Mouse (Mus musculus) spleen, postnatal 4 days (tissue): Measurements from ENCODE around the gene Mthfsl.
A peak's percentile ranks its signal among the peaks of the same experiment; 100 is the strongest.
"Not testable (repeated sequence)": the region's sequence is repeated elsewhere in the genome, so short reads cannot be mapped to it uniquely, and the experiment has no call there.

Source experiments
- DNase-seq, 2 experiments: peaks; one replicate each; pipeline ENCODE4 v3.0.0; 2022; ENCODE audit warnings: low spot score in 2 of 2

The Mthfsl gene

DNA sequence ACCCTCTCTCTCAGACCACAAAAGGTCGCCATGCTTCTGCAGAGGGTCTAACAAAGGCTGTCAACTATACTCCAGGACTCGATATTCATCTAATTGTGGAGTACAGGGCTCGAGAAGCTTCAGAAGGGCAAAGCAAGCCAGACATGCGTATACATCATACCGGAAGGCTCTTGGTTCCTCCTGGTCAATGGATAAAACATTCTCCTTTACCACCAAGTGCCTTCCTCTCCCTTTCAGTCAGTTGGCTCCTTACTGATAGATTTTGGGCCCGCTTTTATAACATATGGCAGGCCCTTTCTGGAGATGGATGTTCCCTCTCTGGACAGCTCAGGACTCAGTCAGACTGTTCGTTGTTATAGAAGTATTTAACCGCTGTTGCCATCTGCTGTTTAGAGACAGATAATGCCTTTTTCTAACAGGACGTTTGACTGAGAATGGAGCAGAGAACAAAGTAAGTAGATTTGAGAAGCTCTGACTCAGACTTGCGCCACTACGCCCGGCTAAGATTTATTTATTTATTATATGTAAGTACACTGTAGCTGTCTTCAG is at the start of gene Mthfsl:
Gene Mthfsl (minus strand): TSS at position 308 of the 549 bp plus-strand sequence.
- DNase-seq: not testable (repeated sequence)

DNA sequence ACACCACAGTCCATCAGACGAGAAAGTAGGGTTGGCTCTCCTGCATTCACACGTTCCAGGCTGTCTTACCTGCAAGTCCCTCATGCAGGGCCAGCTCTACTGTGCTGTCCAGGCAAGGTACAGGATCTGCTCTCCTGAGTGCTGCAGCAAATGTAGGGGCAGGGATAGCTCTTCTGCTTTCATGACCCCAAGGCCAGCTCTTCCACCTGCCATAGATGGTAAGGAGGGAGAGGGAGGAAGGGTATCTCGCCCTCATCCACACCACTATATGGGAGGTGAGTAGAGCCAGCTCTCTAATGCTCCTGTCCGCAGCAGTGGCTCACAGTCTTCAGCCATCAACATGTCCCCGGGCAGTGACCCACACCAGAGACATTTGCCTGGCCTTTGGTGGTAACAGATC is 49.4 kb upstream of the Mthfsl start:
- peak in 1 of 2 experiments; percentile 61 for DNase-seq

DNA sequence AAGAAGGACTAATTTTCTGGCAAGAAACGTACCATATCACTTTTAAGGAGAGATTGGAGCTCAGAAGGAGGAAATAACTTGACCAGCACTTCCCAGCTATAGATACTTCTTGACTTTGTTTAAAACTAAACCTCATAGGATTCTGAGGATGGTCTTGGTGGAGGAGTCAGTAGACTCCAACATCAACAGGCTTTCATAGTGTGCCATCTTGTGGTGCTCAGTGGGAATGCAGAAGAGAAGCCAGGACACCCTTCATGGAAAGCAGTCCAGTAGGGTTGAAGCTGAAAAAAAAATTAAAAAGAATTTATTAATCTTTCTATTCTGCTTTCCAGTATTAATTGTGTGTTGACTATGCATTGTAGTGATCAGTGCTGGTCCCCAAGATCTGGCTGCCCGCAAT is 26.6 kb upstream of the Mthfsl start:
- DNase-seq: not testable (repeated sequence)

DNA sequence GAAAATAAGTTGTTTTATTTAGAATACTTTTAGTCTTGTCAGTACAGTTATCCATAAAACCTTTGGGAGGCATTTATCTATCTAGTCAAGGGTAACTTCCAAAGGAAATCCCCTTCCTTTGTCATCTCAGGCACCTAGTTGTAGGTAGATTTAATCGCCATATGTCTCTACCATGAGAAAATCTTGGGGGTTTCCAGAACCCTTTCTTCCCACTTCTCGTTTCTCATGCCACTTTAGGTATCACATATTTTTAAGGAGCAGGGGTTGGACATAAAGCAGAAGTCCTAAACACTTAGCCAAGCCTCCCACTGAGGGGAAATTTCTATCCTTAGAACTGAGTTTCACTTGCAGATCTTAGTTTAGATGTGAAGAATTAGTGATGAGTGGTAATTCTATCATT is 25.9 kb upstream of the Mthfsl start:
- DNase-seq: not testable (repeated sequence)

DNA sequence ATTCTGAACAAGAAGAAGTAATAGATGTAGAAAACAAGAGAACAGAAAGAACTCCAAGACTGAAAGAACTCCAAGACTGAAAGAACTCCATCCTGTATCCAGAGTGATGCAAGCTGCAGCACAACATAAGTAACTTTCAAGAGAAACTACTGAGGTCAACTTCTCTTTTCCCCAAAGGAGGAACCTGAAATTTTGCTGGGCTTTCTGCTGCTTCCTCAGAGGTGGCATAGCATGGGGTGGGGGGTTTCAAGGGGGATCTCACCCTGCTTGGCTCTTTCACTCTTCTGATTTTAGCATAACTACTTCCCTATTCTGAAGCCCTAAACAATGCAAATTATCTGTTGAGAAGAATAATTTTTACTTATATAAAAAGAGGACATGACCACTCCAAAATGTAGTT is 15.2 kb upstream of the Mthfsl start:
- not testable (repeated sequence) for DNase-seq

DNA sequence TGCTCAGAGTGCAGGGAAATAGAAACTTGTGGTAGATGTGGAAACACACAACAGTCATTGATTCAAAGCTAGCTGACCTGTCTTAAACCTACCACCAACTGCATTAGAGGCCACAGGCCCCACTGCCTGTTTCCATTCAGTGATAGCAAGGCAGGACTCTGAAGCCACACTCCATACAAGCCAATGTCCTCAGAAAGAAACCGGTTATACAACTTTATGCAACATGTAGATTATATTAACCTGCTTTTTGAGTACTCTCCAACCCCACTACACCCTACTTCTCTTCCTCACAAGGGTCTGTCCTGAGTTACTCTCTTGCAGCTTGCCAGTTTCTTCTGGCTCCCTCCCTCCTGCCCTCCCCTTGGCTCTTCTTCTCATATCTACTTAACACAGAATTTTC is 13.1 kb upstream of the Mthfsl start:
- DNase-seq: not testable (repeated sequence)

DNA sequence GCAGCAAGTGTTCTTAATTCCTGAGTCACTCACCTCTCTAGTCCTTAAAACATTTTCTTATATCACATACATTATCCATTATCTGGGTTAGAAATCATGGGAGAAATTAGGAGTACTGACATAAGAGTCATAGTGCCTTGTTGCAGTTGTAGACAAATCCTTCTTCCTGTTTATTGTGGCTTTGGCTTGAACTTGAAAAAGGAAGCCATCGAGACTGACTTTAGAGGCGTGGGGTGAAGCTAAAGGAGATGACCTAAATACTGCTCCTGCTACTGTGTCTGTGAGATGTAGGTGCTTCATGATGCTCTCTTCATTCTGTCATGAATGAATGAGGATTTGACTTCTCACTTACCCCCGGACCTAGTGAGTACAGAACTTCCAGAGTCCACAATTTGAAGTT is 12.2 kb upstream of the Mthfsl start:
- DNase-seq: not testable (repeated sequence)

DNA sequence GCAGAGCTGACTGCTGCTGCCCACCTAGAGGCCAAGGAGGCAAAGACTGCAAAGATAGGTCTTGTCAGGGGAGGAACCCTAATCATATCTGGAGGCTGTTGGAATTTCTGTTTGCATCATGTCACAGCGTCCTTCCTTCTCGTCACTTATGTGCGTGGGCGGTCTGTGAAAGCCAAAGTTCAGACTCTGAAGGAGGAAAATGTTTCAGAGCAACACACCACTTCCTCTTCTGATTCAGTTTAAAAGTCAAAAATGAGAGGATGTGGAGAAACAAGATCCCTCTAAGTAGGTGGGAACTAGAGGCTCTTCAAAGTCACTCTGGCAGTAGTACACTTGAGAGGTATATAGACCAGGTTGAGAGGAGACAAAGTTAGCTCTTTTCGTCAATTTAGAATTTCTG is 11.6 kb upstream of the Mthfsl start, which contains the start of gene Bcl2a1d:
Gene Bcl2a1d (minus strand): TSS at position 187 of the 400 bp plus-strand sequence.
- DNase-seq: not testable (repeated sequence)

DNA sequence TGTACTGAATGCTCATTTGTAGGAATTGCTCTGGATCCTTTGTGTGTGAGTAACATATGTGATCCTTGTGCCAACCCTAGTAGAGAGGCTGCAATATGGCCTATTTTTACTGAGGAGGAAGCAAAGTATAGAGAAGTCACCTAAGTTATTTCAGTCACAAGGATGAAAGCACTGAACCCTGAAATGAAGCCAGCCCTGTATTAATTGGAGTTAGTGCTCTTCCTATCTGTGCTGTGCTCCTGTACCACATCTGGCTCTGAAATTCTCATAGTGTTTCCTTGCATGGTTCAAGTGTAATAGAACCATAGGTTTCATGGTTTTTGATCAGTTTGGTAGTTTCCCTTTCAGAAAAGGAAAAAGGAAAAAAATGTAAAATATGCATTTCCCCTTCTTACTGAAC is 8.2 kb upstream of the Mthfsl start:
- DNase-seq: not testable (repeated sequence)

DNA sequence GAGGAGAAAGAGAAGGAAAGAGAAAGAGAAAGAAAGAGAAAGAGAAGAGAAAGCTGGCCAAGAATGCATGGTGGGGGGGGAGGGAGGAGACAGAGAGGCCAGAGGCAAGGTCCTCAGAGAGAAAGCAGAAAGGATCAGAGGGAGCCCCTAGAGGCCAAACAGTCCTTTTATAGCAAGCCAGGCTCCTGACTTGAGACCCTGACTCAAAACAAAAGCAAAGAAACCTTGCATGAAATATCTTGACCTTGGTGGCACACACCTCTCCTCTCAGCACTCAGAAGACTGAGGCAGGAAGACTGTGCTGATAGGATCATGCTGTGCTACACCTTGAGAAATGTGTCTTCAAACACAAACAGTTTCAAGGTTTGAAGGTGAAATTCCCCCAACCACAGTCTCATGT is 1.5 kb upstream of the Mthfsl start:
- not testable (repeated sequence) for DNase-seq

DNA sequence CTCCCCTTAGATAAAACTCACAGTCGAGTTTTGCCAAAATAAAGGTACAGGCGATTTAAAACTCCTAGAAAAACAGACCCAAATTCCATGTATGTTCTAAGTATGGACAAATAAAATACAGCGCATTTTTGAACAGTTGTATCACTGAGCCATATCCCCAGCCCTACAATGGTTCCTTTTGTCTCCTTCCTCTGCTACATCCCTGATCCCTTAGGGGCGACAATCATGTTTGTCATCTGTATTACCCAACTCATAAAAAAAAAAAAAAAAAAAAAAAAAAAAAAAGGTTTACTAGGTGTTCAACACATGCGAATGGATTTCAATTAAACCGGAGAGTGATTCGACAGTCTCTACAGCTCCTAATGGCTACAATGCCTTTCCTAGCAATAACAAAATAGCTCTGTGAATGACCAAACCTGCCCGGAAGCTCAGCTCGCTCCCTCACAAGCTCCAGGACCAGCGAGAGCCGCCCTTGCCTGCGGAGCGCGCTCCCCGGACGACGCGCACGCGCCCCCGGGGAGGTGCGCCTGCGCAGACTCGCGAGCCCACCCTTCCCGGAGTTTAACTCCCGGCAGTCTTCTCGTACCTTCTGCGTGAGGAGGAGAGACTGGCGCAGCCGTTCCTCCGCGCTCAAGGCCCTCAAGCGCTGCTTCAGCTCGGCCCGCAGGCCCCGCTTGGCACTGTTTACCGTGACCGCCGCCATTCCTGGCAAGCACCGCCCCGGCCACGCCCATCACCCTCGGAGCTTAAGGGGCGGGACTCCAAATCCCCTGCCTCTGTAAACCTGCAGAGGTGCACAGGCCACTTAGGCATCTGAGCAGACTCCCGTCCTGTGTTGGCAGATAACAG is 799 bp downstream of the Mthfsl start:
- not testable (repeated sequence) for DNase-seq

DNA sequence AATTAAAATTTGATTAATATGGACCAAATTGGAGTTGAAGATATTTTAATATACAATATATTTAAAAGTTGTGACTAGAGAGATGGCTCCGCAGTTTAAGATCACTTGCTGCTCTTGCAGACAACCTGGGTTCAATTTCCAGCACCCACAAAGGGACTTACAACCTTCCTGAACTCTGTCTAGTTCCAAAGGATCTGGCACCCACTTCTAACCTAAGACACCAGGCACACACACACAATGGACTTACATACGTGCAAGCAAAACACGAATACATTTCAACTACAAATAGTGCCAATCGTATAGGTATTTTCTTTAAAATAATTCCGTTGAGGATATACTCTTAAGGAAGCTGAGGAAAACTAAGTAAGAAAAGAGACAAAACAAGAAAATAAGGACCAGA is 1.5 kb downstream of the Mthfsl start:
- peak in 1 of 2 experiments; percentile 67 for DNase-seq

DNA sequence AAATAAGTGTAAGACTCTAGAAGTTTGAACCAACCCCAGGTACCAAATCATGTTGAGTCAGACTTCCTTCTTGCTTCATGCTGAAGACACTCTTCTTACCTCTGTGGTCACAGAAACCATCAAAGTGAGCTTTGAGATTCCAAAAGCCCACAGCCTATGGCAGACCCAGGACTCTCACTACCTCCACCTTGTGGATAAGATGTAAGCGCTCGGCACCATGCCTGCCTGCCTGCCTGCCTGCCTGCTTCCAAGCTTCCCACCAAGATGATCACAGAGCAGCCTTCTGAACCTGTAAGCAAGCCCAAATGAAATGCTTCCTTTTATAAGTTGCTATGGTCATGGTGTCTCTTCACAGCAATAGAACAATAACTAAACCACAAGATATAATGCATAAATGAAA is 2.0 kb downstream of the Mthfsl start:
- peak; percentile 41 to 72 for DNase-seq

DNA sequence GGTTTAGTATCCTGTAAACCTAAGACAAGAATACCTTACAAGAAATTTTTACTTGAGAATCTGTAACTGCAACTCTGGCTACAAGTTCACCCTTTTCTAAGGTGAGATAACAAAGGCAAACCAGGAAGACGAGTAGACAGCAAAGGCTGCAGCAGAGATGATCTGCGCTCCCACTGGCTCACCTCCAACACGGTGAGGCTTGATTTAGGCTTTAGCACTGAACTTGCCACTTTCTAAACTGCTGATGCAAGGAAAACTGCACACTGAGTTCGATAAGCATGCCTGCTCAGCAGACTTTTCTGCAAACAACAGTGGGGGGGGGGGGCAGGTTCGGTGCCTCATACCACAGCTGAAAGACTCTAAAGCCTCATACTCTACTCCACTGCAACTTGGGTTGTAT is 5.6 kb downstream of the Mthfsl start:
- DNase-seq: not testable (repeated sequence)

DNA sequence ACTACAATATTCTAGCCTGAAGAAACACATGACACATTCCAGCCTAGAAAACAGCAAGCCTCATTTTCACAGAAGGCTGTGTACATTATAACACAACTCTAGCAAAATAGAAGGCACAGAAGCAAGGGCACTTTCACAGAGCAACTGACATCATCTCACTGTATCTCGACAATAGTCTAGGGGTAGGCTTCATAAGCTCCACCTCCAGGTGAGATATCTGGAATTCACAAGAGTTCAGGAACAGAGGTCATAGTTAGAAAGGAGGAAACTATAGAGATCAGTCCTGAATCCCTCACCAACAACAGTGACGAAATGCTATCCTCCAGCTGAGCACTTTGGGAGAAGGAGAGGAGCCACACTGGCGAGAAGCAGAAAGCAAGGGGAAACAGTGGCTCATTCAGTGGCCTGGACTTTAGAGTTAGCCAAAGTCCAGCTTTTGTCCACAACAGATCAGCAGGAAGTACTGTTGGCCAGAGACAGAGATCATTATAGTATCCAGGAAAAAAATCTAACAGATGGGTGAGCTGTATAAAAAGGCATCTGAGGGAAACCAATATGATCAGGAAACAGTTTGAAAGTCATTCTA is 7.8 kb downstream of the Mthfsl start:
- DNase-seq: not testable (repeated sequence)

DNA sequence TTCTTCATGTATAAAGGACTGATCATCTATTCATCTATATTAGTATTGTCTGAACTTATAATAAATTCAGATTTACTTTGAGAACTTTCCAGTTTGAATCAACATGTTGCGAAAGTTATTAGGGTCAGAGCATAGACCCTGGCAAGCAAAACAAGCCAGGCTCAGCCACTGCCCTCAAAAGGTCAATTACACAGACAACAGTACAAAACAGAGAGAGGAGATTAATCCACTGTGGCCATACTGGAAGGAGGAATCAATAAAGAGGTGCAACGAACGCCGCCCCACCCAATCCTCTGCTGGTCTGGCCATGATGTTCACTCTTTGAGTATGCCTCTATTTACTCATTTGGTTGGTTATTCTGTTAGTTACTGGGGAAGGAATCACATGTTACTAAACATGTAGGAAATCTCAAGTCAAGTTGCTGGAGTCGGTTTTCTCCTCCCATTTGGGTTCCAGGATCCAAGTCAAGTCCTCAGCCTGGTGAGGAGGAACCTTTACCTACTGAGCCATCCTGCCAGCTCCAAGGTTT is 9.1 kb downstream of the Mthfsl start:
- DNase-seq: not testable (repeated sequence)

DNA sequence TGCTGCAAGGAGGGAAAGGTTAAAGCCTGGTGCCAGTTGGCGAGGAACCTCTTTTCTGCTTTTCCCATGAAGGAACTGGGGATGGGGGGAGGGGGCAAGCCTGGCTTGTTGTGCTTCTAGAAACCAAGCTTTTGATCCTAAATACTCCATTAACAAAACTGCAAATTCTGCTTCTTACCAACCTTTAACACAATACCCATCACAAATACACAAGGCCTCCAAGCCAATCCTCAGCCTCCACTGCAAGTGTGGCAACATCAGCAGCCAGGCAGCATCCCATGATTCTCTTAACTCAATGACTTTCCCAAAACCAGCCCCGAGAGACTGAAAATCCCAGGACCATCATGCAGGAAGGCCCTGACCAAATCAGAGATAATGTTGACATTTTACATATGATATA is 9.7 kb downstream of the Mthfsl start:
- not testable (repeated sequence) for DNase-seq

DNA sequence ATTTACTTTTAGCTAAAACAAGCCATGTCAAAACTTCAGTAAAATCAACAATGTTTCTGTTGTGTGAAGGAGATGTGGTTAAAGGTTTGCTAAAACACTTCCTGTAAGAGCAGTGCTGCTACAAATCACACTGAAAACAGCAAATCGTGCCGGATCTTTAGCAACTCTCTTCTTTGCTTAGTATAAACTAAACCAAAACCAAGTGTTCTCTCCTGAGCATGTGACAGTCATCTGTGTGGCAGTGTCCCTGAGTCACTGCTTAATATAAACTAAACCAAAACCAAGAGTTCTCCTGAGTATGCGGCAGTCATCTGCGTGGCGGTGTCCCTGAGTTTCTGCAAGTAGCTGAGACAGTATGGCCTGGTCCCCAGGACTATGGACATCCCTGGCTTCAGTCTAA is 10.3 kb downstream of the Mthfsl start:
- not testable (repeated sequence) for DNase-seq

DNA sequence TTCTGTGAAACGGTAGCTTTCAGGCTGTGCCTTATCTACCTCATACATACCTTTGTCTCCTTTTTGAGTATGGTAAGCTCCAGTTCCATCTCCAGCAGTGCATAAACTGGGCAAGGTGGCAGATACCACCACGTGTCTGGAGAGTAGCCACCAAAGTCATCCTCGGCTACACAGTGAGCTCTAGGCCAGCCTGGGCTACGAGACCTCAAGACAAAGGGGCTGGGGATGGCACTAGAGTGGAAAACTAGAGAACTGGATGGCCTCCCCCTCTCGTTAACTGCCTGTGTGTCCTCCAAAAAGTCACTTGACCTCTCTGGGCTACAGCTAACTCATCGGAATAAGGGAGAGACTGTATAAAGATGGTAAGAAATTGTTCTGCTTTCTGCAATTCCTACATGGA is 10.8 kb downstream of the Mthfsl start:
- DNase-seq: peak in 1 of 2 experiments; percentile 69

DNA sequence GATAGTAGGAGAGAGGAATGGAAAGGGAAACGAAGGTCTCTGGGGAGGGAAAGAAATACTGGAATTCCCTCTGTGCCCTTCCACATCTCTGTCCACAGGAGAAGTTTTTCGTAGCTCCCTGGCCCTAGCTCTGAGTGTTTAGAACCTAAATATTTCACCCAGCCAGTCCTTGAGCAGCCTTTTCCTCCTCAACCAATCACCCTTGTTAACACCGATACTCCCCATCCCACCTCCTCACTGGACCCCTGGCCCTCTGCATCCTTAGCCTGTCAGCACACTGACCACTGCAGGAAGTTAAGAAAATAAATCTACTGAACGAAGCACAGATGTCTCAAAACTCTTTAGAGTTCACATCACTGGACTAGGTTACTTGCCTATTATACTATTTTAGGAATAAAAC is 13.4 kb downstream of the Mthfsl start:
- DNase-seq: no peak

DNA sequence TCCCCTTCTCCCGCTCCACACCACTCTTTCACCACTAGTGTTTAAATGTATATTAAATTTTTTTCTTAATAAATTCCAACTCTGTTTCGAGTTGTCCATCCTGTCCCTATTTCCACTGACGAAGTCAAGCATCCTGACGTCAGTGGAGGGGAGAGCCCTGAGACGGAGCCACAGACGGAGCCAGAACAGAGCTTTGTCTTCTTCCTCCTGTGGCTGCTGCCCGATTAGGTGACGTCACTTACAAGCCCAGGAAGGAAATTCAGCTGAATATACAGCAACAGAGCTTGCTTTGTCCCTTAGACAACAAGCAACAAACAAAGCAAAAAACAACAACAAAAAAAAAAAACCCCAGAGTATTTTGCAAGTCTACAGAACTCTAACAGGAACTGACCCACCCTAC is 14.9 kb downstream of the Mthfsl start:
- DNase-seq: not testable (repeated sequence)

DNA sequence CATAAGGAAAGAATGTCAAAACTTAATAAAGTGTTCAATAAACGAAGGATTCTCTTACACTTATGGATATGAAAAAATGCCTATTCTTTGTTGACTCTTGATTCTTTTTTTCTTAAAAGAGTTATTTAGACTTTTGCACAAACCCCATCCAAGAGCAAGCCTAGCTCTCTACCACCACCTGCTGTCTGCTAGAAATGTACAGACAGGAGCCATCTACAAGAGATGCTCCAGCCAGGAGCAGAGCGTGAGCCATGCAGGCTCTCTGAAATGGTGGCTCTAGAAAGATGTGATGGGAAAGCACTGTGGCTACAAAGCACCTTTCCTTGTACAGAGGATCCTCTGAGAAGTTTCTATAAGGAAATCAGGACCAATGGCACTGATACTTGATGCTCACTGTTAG is 21.4 kb downstream of the Mthfsl start:
- not testable (repeated sequence) for DNase-seq
